ENCODE assay signal across 19 mouse cellular contexts in genomic region chr2:110082975-110083374, GRCm38 (mm10).
"Had no signal": no experiment of that assay in that cellular context is flagged by ENCODE, and none has a peak within 500 bp of the region (broad histone marks: within the 10 kb centered on the region; RNA-seq: fewer than 3 reads in every experiment).

No protein-coding gene starts in this region.

- H3K4me2 ChIP-seq: liver, embryonic 12.5 days; lung, embryonic 15.5 days; midbrain, embryonic 12.5 days; neural tube, embryonic 13.5 days; neural tube, embryonic 15.5 days had no signal

- H3K4me3 ChIP-seq: liver, embryonic 12.5 days; lung, embryonic 15.5 days; midbrain, embryonic 10.5 days; midbrain, embryonic 12.5 days; myocyte; neural tube, embryonic 13.5 days; neural tube, embryonic 15.5 days had no signal

- H3K36me3 ChIP-seq: liver, embryonic 12.5 days; lung, embryonic 15.5 days; midbrain, embryonic 10.5 days; midbrain, embryonic 12.5 days; neural tube, embryonic 13.5 days; neural tube, embryonic 15.5 days had no signal

- H3K27me3 ChIP-seq: liver, embryonic 12.5 days; midbrain, embryonic 12.5 days; neural tube, embryonic 13.5 days; neural tube, embryonic 15.5 days had no signal

- ATAC-seq: liver, embryonic 12.5 days; midbrain, embryonic 16.5 days had no signal

- H3K9me3 ChIP-seq: liver, embryonic 12.5 days; lung, embryonic 15.5 days; midbrain, embryonic 10.5 days; midbrain, embryonic 12.5 days; neural tube, embryonic 13.5 days; neural tube, embryonic 15.5 days had no signal

- H3K27ac ChIP-seq: liver, embryonic 12.5 days; liver, embryonic 14.5 days; lung, embryonic 15.5 days; midbrain, embryonic 10.5 days; midbrain, embryonic 12.5 days; neural tube, embryonic 13.5 days; neural tube, embryonic 15.5 days had no signal

- H3K9ac ChIP-seq: liver, embryonic 12.5 days; liver, embryonic 14.5 days; lung, embryonic 15.5 days; midbrain, embryonic 12.5 days; neural tube, embryonic 13.5 days; neural tube, embryonic 15.5 days had no signal

- DNase-seq: lung, postnatal 4 days; midbrain, embryonic 14.5 days; retina, postnatal 1 day; right cerebral cortex, adult 18-20 months; right cerebral cortex, postnatal 25 days; right cerebral cortex, postnatal 4 days; spleen, adult 18-20 months; thymus, adult 2 months; thymus, postnatal 25 days; thymus, postnatal 4 days had no signal

- H3K4me1 ChIP-seq: liver, embryonic 12.5 days; lung, embryonic 15.5 days; midbrain, embryonic 10.5 days; midbrain, embryonic 12.5 days; neural tube, embryonic 15.5 days had no signal
